Mouse (Mus musculus) liver, embryonic 14.5 days (tissue): ENCODE results near the gene D130052B06Rik.

Source experiments
- CTCF ChIP-seq: IDR thresholded peaks from 2 replicates; pipeline ENCODE4 v1.5.1; 2016; ENCODE audit warnings: antibody characterized with exemption, low read depth, control low read depth
- EP300 ChIP-seq: IDR thresholded peaks from 2 replicates; pipeline ENCODE4 v1.6.1; 2016; ENCODE audit warnings: antibody characterized with exemption, low read depth

DNA sequence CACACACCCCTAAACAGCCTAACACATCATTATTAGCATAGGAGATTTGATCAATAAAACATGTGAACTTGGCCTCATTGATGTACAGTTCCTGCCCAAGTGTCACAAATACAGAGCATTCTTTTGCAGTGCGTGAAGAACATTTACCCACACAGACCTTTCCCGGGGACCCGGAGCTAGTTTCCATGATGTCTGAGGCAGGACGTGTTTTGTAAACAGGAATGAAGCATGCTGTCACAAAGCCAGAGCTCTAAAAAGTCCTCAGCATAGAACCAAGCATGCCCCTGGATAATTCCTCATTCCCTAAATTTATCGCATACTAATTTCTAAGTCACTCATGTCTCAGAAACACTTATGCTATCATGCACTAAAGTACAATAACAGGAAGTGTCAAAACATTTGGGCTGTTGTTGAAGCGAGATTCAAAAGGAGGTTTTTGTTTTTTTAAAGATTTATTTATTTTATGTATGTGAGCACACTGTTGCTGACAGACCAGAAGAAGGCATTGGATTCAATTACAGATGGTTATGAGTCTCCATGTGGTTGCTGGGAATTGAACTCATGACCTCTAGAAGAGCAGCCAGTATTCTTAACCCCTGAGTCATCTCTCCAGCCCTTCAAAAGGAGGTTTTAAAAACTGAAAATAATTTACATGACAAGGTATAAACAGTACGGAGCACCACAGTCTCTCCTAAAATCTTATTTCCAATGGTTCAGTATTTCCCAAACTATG, 56.9 kb downstream of the D130052B06Rik start:
- TF ChIP-seq EP300 = no peak
- TF ChIP-seq CTCF = no peak
